Mouse (Mus musculus): ENCODE data around the gene Pfkp. TPM values are rescaled to one million over a fixed set of nuclear protein-coding genes. Genes with fewer than 3 reads are reported as not detected.

The Pfkp gene
- polyA plus RNA-seq, 1 experiment, result 82.0 TPM

DNA sequence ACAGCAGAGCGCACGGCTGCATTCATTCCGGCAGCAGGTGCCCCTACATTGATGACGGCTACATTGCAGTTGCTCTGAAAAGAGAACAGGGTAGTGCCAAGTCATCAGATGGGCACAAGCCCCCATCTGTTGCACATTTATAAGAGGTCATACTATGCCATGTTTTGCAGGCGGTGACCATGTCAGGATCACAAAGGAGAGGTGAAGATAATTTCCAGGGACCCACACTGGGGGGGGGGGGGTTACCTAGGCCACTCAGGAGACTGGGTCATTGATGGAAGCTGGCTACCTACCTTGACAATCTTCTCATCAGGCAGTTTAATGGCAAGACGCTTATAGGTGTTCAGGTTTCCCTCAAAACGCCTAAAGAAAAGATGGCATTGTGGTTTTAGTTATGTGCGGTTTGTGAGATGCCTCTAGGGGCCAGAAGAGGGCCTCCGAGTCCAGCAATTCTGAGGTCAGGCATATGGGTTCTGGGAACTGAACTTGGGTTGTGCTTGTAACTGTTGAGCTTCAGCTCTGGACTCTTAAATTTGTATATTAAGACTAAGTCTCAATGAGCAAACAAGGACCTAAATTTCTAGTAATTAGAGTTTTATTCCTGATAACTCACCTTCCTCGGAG lies 45.7 kb downstream of the Pfkp start:
- H3K27me3 ChIP-seq (ENCODE audit: control insufficient read depth, insufficient read depth, low read length), result no peaks in the 10 kb centered on the region
- no peak overlapping the region for H3K4me3 ChIP-seq (ENCODE audit: control insufficient read depth, insufficient read depth, low read length)
- no peaks in the 10 kb centered on the region for H3K4me1 ChIP-seq (replicated peaks; ENCODE audit: control insufficient read depth, insufficient read depth, low read length)
- no peak for TF ChIP-seq POLR2A (IDR thresholded peaks at IDR 0.05; ENCODE audit: control insufficient read depth, extremely low read depth, insufficient read depth, low read length, poor library complexity)
- TF ChIP-seq CTCF (IDR thresholded peaks at IDR 0.05; ENCODE audit: borderline replicate concordance, control insufficient read depth, extremely low read depth, insufficient read depth, low read length, poor library complexity), result no peak
- no peak overlapping the region for H3K27ac ChIP-seq (ENCODE audit: control insufficient read depth, insufficient read depth, low read length)
- H3K36me3 ChIP-seq (ENCODE audit: control insufficient read depth, insufficient read depth, low read length), result peaks cover 31% of the 10 kb centered on the region
- 91% methylated on average over 10 of the region's 10 CpGs for whole genome bisulfite sequencing
- DNase-seq, result no peak

DNA sequence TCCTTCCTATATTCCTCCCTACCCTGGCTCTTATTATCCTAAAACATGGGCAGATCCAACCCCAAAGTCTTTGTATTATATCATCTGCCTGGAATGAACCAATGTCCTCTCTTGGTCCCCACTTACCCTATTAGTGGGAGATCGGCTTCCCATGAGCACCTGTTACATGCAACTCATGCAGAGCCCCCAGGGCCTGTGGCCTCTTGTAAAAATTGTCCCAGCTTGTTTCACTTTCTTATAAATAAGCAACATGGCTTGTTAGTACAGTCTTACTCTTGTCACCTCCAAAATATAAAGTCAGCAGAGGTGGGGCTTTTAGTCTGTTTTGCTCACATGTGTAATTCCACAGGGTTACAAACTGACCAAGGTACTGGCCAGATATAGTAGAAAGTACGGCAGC lies 46.9 kb downstream of the Pfkp start:
- Histone ChIP-seq H3K27ac (ENCODE audit: control insufficient read depth, insufficient read depth, low read length) (no peak overlapping the region), H3K36me3 (ENCODE audit: control insufficient read depth, insufficient read depth, low read length) (peaks cover 39% of the 10 kb centered on the region), H3K4me1 (replicated peaks; ENCODE audit: control insufficient read depth, insufficient read depth, low read length) (no peaks in the 10 kb centered on the region), H3K27me3 (ENCODE audit: control insufficient read depth, insufficient read depth, low read length) (no peaks in the 10 kb centered on the region), H3K4me3 (ENCODE audit: control insufficient read depth, insufficient read depth, low read length) (no peak overlapping the region)
- no peak for TF ChIP-seq CTCF (IDR thresholded peaks at IDR 0.05; ENCODE audit: borderline replicate concordance, control insufficient read depth, extremely low read depth, insufficient read depth, low read length, poor library complexity)
- no peak for TF ChIP-seq POLR2A (IDR thresholded peaks at IDR 0.05; ENCODE audit: control insufficient read depth, extremely low read depth, insufficient read depth, low read length, poor library complexity)
- no peak for DNase-seq
- WGBS, result 96% methylated on average over 2 of the region's 2 CpGs

DNA sequence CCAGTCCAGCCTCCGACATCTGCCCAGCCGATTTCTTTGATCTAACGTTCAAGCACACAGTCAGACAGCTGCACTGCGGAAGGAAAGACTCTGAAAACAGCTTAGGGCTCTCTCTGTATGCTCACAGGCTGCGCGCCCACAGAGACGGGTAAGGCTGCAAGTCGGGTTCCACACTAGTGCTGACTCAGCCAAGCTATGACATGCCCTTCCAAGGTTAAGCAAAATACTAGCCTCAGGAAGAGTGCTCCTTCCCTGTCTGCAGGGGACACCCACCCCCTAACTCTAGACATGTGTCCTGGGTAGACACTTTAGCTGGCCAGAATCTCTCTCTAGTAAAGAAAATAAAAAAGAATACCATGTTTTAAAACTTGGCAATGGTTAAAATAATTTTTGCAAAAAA lies 48.0 kb downstream of the Pfkp start:
- Histone ChIP-seq H3K36me3 (ENCODE audit: control insufficient read depth, insufficient read depth, low read length) (peaks cover 44% of the 10 kb centered on the region), H3K4me3 (ENCODE audit: control insufficient read depth, insufficient read depth, low read length) (no peak overlapping the region), H3K4me1 (replicated peaks; ENCODE audit: control insufficient read depth, insufficient read depth, low read length) (no peaks in the 10 kb centered on the region), H3K27ac (ENCODE audit: control insufficient read depth, insufficient read depth, low read length) (no peak overlapping the region), H3K27me3 (ENCODE audit: control insufficient read depth, insufficient read depth, low read length) (no peaks in the 10 kb centered on the region)
- DNase-seq, result no peak
- TF ChIP-seq CTCF (IDR thresholded peaks at IDR 0.05; ENCODE audit: borderline replicate concordance, control insufficient read depth, extremely low read depth, insufficient read depth, low read length, poor library complexity) (no peak), POLR2A (IDR thresholded peaks at IDR 0.05; ENCODE audit: control insufficient read depth, extremely low read depth, insufficient read depth, low read length, poor library complexity) (no peak)
- 95% methylated on average over 8 of the region's 8 CpGs for WGBS

DNA sequence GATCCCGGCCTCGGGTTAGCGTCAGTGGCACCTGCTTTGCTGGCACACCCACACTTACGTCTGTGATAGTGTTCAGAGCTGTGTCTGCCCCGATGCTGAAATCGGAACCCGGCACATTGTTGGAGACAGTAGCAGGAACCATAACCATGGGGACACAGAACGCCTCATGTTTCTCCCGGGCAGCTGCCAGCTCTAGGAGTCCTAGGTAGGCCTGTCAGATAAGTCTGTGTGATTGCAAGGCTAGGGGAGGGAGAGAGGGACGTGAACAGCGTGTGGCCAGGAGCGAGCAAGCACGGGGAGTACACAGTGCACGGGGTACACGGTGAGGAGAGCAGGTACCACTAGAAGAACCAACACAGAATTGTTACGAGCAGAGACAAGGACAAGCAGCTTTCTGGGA lies 50.8 kb downstream of the Pfkp start:
- Histone ChIP-seq H3K27me3 (ENCODE audit: control insufficient read depth, insufficient read depth, low read length) (no peaks in the 10 kb centered on the region), H3K36me3 (ENCODE audit: control insufficient read depth, insufficient read depth, low read length) (peaks cover 49% of the 10 kb centered on the region), H3K4me3 (ENCODE audit: control insufficient read depth, insufficient read depth, low read length) (no peak overlapping the region), H3K27ac (ENCODE audit: control insufficient read depth, insufficient read depth, low read length) (no peak overlapping the region), H3K4me1 (replicated peaks; ENCODE audit: control insufficient read depth, insufficient read depth, low read length) (no peaks in the 10 kb centered on the region)
- 97% methylated on average over 16 of the region's 16 CpGs for WGBS
- TF ChIP-seq POLR2A (IDR thresholded peaks at IDR 0.05; ENCODE audit: control insufficient read depth, extremely low read depth, insufficient read depth, low read length, poor library complexity), result no peak
- TF ChIP-seq CTCF (IDR thresholded peaks at IDR 0.05; ENCODE audit: borderline replicate concordance, control insufficient read depth, extremely low read depth, insufficient read depth, low read length, poor library complexity), result no peak
- no peak for DNase-seq

DNA sequence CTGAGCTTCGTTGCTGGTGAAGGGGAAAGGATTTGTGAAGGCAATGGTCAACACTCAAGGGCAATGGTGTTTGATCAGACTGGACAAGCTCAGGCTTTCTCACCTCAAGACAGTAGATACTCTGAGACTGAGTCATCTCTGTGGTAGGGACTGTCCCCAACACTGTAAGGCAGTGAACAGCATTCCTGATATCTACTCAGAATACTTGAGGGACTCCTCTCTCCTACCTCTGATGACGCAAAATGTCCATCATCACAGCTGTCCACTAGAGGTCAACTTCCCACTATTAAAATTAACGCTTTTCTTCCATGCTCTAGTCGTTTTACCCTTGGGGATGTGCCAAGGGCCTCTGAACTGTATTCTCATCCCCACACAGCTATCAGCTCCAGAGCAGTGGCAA lies 53.2 kb downstream of the Pfkp start:
- no peak for DNase-seq
- Histone ChIP-seq H3K27me3 (ENCODE audit: control insufficient read depth, insufficient read depth, low read length) (no peaks in the 10 kb centered on the region), H3K27ac (ENCODE audit: control insufficient read depth, insufficient read depth, low read length) (no peak overlapping the region), H3K36me3 (ENCODE audit: control insufficient read depth, insufficient read depth, low read length) (peaks cover 35% of the 10 kb centered on the region), H3K4me3 (ENCODE audit: control insufficient read depth, insufficient read depth, low read length) (no peak overlapping the region), H3K4me1 (replicated peaks; ENCODE audit: control insufficient read depth, insufficient read depth, low read length) (peaks cover 5% of the 10 kb centered on the region)
- TF ChIP-seq CTCF (IDR thresholded peaks at IDR 0.05; ENCODE audit: borderline replicate concordance, control insufficient read depth, extremely low read depth, insufficient read depth, low read length, poor library complexity) (no peak), POLR2A (IDR thresholded peaks at IDR 0.05; ENCODE audit: control insufficient read depth, extremely low read depth, insufficient read depth, low read length, poor library complexity) (no peak)
- WGBS, result 94% methylated on average over 4 of the region's 4 CpGs

DNA sequence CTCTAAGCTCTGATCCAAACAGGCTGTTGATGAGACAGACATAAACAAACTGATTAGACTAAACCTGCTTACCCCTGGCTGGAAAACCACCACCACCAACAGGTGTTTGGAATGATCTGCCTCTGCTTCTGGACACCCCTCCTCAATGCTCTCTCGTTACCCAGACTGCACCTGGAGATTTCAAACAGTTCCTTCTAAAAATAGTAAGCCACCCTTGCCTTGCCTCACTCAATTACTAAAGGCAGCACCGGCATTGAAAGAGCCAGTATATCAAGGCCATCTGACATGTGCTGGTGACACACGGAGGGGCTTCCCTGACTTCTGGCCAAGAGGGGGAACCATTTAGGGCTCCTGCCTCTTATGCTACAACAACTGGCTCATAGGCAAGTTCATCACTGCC lies 57.7 kb downstream of the Pfkp start:
- peaks cover 18% of the 10 kb centered on the region for H3K36me3 ChIP-seq (ENCODE audit: control insufficient read depth, insufficient read depth, low read length)
- no peak for DNase-seq
- no peak for TF ChIP-seq CTCF (IDR thresholded peaks at IDR 0.05; ENCODE audit: borderline replicate concordance, control insufficient read depth, extremely low read depth, insufficient read depth, low read length, poor library complexity)
- no peak for TF ChIP-seq POLR2A (IDR thresholded peaks at IDR 0.05; ENCODE audit: control insufficient read depth, extremely low read depth, insufficient read depth, low read length, poor library complexity)
- H3K4me3 ChIP-seq (ENCODE audit: control insufficient read depth, insufficient read depth, low read length), result no peak overlapping the region
- no peaks in the 10 kb centered on the region for H3K27me3 ChIP-seq (ENCODE audit: control insufficient read depth, insufficient read depth, low read length)
- no peak overlapping the region for H3K27ac ChIP-seq (ENCODE audit: control insufficient read depth, insufficient read depth, low read length)
- H3K4me1 ChIP-seq (replicated peaks; ENCODE audit: control insufficient read depth, insufficient read depth, low read length), result peaks cover 7% of the 10 kb centered on the region
- WGBS, result 38% methylated on average over 3 of the region's 3 CpGs

DNA sequence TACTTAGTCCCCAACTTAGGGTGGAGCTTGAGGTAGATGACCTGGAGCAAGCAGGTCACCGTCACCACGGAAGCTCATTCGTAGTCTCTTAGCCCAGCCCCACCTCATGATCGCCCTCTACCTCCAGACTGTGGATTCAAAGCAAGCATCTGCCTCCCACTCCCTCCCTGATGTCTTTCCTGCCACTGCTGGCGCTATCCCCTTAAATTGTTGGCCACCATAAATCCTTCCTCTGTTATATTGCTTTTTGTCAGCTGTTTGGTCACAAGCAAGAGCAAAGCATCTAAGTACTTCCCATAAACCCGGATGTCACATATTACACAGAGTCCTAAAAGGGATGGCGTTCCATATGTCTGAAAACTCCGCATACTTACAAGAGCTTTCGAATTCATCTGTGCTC lies 62.6 kb downstream of the Pfkp start:
- TF ChIP-seq POLR2A (IDR thresholded peaks at IDR 0.05; ENCODE audit: control insufficient read depth, extremely low read depth, insufficient read depth, low read length, poor library complexity), result no peak
- TF ChIP-seq CTCF (IDR thresholded peaks at IDR 0.05; ENCODE audit: borderline replicate concordance, control insufficient read depth, extremely low read depth, insufficient read depth, low read length, poor library complexity), result no peak
- Histone ChIP-seq H3K27me3 (ENCODE audit: control insufficient read depth, insufficient read depth, low read length) (no peaks in the 10 kb centered on the region), H3K27ac (ENCODE audit: control insufficient read depth, insufficient read depth, low read length) (no peak overlapping the region), H3K4me1 (replicated peaks; ENCODE audit: control insufficient read depth, insufficient read depth, low read length) (peaks cover 5% of the 10 kb centered on the region), H3K4me3 (ENCODE audit: control insufficient read depth, insufficient read depth, low read length) (no peak overlapping the region), H3K36me3 (ENCODE audit: control insufficient read depth, insufficient read depth, low read length) (peaks cover 25% of the 10 kb centered on the region)
- 94% methylated on average over 9 of the region's 9 CpGs for WGBS
- no peak for DNase-seq
